In the genomic region with DNA sequence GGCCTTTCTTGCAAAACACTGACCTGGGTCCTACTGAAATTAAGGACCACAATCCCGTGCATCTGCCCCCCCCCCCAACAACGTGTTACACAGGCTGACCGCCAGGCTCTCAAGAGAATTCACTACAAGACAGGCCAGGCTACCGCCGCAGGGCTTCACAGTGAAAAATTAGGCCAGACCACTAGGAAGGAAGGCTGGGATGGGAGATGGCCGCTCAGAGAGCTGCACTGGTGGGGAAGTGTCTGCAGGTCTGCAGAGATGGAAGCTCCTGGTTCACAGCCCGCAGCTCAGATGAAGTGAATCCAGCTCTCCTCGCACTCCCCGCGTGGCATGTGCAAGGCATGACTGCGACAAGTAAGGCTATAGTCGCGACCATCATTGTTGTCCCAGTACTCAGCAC, we compare ENCODE assay signal across 8 mouse cellular contexts. TPM values are rescaled to one million over a fixed set of nuclear protein-coding genes. Genes with fewer than 3 reads are reported as not detected.
A peak's percentile ranks its signal among the peaks of the same experiment; 100 is the strongest.
DNase-seq lines count a peak whose midpoint lies in the region; ATAC-seq and TF ChIP-seq lines count a peak whose summit lies in the region.
"Had no signal": no experiment of that assay in that cellular context is flagged by ENCODE, and none has a peak within 500 bp of the region (broad histone marks: within the 10 kb centered on the region; RNA-seq: fewer than 3 reads in every experiment).

No protein-coding gene starts in this region.

- peaks cover 49% of the 10 kb centered on the region for H3K4me1 ChIP-seq in lung, embryonic 15.5 days
- peaks cover 8% of the 10 kb centered on the region for H3K4me1 ChIP-seq in forebrain, embryonic 14.5 days (ENCODE audit: control insufficient read depth, insufficient read depth, low read length)
- peaks cover 42% of the 10 kb centered on the region for H3K4me1 ChIP-seq in limb, embryonic 10.5 days
- H3K4me1 ChIP-seq in small intestine, adult 2 months (ENCODE audit: control insufficient read depth, insufficient read depth, insufficient read length, low read length): peaks cover 9% of the 10 kb centered on the region

- 0 out of 2 replicates have a peak, but pooled peaks cover 3% of the 10 kb centered on the region for H3K36me3 ChIP-seq in lung, embryonic 15.5 days
- H3K36me3 ChIP-seq in forebrain, embryonic 14.5 days (ENCODE audit: control insufficient read depth, insufficient read depth, low read length): no peaks in the 10 kb centered on the region
- peaks cover 4% of the 10 kb centered on the region for H3K36me3 ChIP-seq in limb, embryonic 10.5 days
- no peaks in the 10 kb centered on the region for H3K36me3 ChIP-seq in small intestine, adult 2 months (ENCODE audit: control insufficient read depth, insufficient read depth, low read length)

- peak overlapping the region; percentile 29; the same call in 1 of the 2 replicates for H3K27ac ChIP-seq in lung, embryonic 15.5 days
- no peak overlapping the region for H3K27ac ChIP-seq in forebrain, embryonic 14.5 days (ENCODE audit: low read depth, low read length)
- H3K27ac ChIP-seq in limb, embryonic 10.5 days: 0 out of 2 replicates have a peak overlapping the region, but pooled peaks have one; percentile 85
- no peak overlapping the region for H3K27ac ChIP-seq in small intestine, adult 2 months (ENCODE audit: insufficient read depth, low read depth, low read length)

- no peak for DNase-seq in lung, postnatal 36 days
- DNase-seq in forebrain, embryonic 14.5 days (ENCODE audit: low spot score): no peak
- no peak for DNase-seq in limb, embryonic 10.5 days (ENCODE audit: low spot score)
- DNase-seq in gastrocnemius, postnatal 36 days: no peak
- no peak for DNase-seq in gastrocnemius, postnatal 10 days

- H3K9ac ChIP-seq in lung, embryonic 15.5 days: no peak overlapping the region
- no peak overlapping the region; the same call in 1 of the 2 replicates for H3K9ac ChIP-seq in forebrain, embryonic 14.5 days (ENCODE audit: low read length)

- peak overlapping the region; percentile 54 for H3K4me3 ChIP-seq in lung, embryonic 15.5 days
- peak overlapping the region; percentile 59; the same call in 1 of the 2 replicates for H3K4me3 ChIP-seq in forebrain, embryonic 14.5 days (ENCODE audit: low read depth, low read length)
- H3K4me3 ChIP-seq in limb, embryonic 10.5 days: peak overlapping the region; percentile 86
- peak overlapping the region; percentile 78; the same call in 1 of the 2 replicates for H3K4me3 ChIP-seq in small intestine, adult 2 months (ENCODE audit: low read depth, low read length)

- no peak for TF ChIP-seq POLR2A in small intestine, adult 2 months (IDR thresholded peaks at IDR 0.05; ENCODE audit: low read depth, low read length)

- WGBS in lung, embryonic 15.5 days: 43% methylated on average over 13 of the region's 13 CpGs
- 70% methylated on average over 13 of the region's 13 CpGs for WGBS in forebrain, embryonic 14.5 days
- 67% methylated on average over 13 of the region's 13 CpGs for WGBS in limb, embryonic 10.5 days
- 77% methylated on average over 13 of the region's 13 CpGs for WGBS in small intestine, adult 2 months

- no peaks in the 10 kb centered on the region for H3K9me3 ChIP-seq in lung, embryonic 15.5 days
- H3K9me3 ChIP-seq in forebrain, embryonic 14.5 days (replicated peaks; ENCODE audit: control insufficient read depth, low read length): no peaks in the 10 kb centered on the region
- H3K9me3 ChIP-seq in limb, embryonic 10.5 days (replicated peaks): no peaks in the 10 kb centered on the region

- peak overlapping the region; percentile 79 for H3K4me2 ChIP-seq in lung, embryonic 15.5 days
- H3K4me2 ChIP-seq in forebrain, embryonic 14.5 days (ENCODE audit: low read length): peak overlapping the region; percentile 98; the same call in 1 of the 2 replicates

- no peak for ATAC-seq in lung, embryonic 15.5 days (ENCODE audit: borderline replicate concordance, extremely low read depth, low FRiP score, low TSS enrichment)
- no peak for ATAC-seq in forebrain, embryonic 14.5 days

- H3K27me3 ChIP-seq in lung, embryonic 15.5 days: peaks cover 22% of the 10 kb centered on the region
- H3K27me3 ChIP-seq in forebrain, embryonic 14.5 days (replicated peaks; ENCODE audit: control insufficient read depth, insufficient read depth, low read length): peaks cover 10% of the 10 kb centered on the region
- peaks cover 27% of the 10 kb centered on the region for H3K27me3 ChIP-seq in limb, embryonic 10.5 days (ENCODE audit: low read depth, poor library complexity, severe bottlenecking)
- 0 out of 2 replicates have a peak, but pooled peaks cover 7% of the 10 kb centered on the region for H3K27me3 ChIP-seq in small intestine, adult 2 months (ENCODE audit: control insufficient read depth, insufficient read depth, low read length)

- intact Hi-C loops in gastrocnemius, postnatal 36 days (cut with DNase I): no loop called here

- no peak for TF ChIP-seq CTCF in small intestine, adult 2 months (IDR thresholded peaks at IDR 0.05; ENCODE audit: extremely low read depth, insufficient read length, insufficient replicate concordance, low read depth, low read length)

RNA-seq across cellular contexts. Expression of a gene that starts 1.2 kb away (rescaled TPM):
- 4.1 and 4.4 TPM in 2 replicates for polyA plus RNA-seq in lung, embryonic 15.5 days (2015; fragmentation: Nextera tagmentation; extraction: Ambion mirVana)
- 1.1 and 1.8 TPM in 2 replicates for polyA plus RNA-seq in forebrain, embryonic 14.5 days (2014; fragmentation: Nextera tagmentation; extraction: Ambion mirVana)
- 1.6 and 2.3 TPM in 2 replicates for polyA plus RNA-seq in limb, embryonic 10.5 days (2016; fragmentation: Nextera tagmentation; extraction: Ambion mirVana)
- polyA plus RNA-seq in small intestine, adult 2 months (2012; rRNA removed): 1.1 TPM in 2 replicates
- 1 to 10 TPM; 2.4 to 4.9 TPM for total RNA-seq in gastrocnemius, postnatal 36 days (2021)
- 10 to 100 TPM; 10.3 to 11.6 TPM for total RNA-seq in gastrocnemius, postnatal 10 days (2021)

RNA-seq across cellular contexts. Expression of a gene that starts 1.2 kb away (rescaled TPM):
- 4.1 and 4.5 TPM in 2 replicates for polyA plus RNA-seq in lung, embryonic 15.5 days (2015; fragmentation: Nextera tagmentation; extraction: Ambion mirVana)
- polyA plus RNA-seq in forebrain, embryonic 14.5 days (2014; fragmentation: Nextera tagmentation; extraction: Ambion mirVana): 3.9 and 4.3 TPM in 2 replicates
- 3.9 and 5.4 TPM in 2 replicates for polyA plus RNA-seq in limb, embryonic 10.5 days (2016; fragmentation: Nextera tagmentation; extraction: Ambion mirVana)
- 0.23 and 0.37 TPM in 2 replicates for polyA plus RNA-seq in small intestine, adult 2 months (2012; rRNA removed)
- total RNA-seq in gastrocnemius, postnatal 36 days (2021): 1 to 10 TPM; 1.9 to 2.4 TPM
- 1 to 10 TPM; 6.4 to 8.2 TPM for total RNA-seq in gastrocnemius, postnatal 10 days (2021)
- polyA plus RNA-seq: erythroblast, embryonic 14.5 days had no signal

RNA-seq across cellular contexts. Expression of a gene that starts 5.6 kb away (rescaled TPM):
- 0.09 TPM in 1 of 2 replicates, not detected in the other for polyA plus RNA-seq in lung, embryonic 15.5 days (2015; fragmentation: Nextera tagmentation; extraction: Ambion mirVana)
- polyA plus RNA-seq in forebrain, embryonic 14.5 days (2014; fragmentation: Nextera tagmentation; extraction: Ambion mirVana): 0.09 and 0.14 TPM in 2 replicates
- 0.04 and 0.09 TPM in 2 replicates for polyA plus RNA-seq in limb, embryonic 10.5 days (2016; fragmentation: Nextera tagmentation; extraction: Ambion mirVana)
- polyA plus RNA-seq in small intestine, adult 2 months (2012; rRNA removed): not detected in 2 replicates
- under 1 TPM; 0.05 to 0.18 TPM for total RNA-seq in gastrocnemius, postnatal 36 days (2021)
- under 1 TPM; 0.18 to 0.28 TPM for total RNA-seq in gastrocnemius, postnatal 10 days (2021)
- polyA plus RNA-seq: erythroblast, embryonic 14.5 days had no signal

RNA-seq across cellular contexts. Expression of a gene that starts 17.2 kb away (rescaled TPM):
- 0.07 and 0.16 TPM in 2 replicates for polyA plus RNA-seq in lung, embryonic 15.5 days (2015; fragmentation: Nextera tagmentation; extraction: Ambion mirVana)
- 0.11 and 0.47 TPM in 2 replicates for polyA plus RNA-seq in forebrain, embryonic 14.5 days (2014; fragmentation: Nextera tagmentation; extraction: Ambion mirVana)
- polyA plus RNA-seq in limb, embryonic 10.5 days (2016; fragmentation: Nextera tagmentation; extraction: Ambion mirVana): 0.50 and 0.69 TPM in 2 replicates
- polyA plus RNA-seq in small intestine, adult 2 months (2012; rRNA removed): 0.05 and 0.06 TPM in 2 replicates
- not detected for total RNA-seq in gastrocnemius, postnatal 36 days (2021)
- total RNA-seq in gastrocnemius, postnatal 10 days (2021): under 1 TPM in 1 of 2 experiments, not detected in 1; 0.09 TPM
- polyA plus RNA-seq: erythroblast, embryonic 14.5 days had no signal

Comparison
In these comparisons a context has a peak if more than half of its experiments do, and no peak if none do; other contexts are left out.
1. H3K27ac ChIP-seq: peak in lung, embryonic 15.5 days (single experiment) and limb, embryonic 10.5 days (single experiment); none in forebrain, embryonic 14.5 days (single experiment) and small intestine, adult 2 months (single experiment).
2. Peak in every context shown above with its lines, with median percentiles within 50 percentile points of each other: H3K4me3 ChIP-seq.